Mouse (Mus musculus) stomach, embryonic 14.5 days (tissue): ENCODE measurements at regions not wholly inside any gene's neighbourhood (a gene's known extent, or its start where the extent isn't known, plus 50 kb on each side); places are given as distances from the start of the nearest gene placed in this dataset.

Experiments used
- ATAC-seq: fragments of 200-750 bp; cut with Nextera tagmentation; 2 replicates; pipeline ENCODE4 v1.8.0; 2017; ENCODE audit warnings: low read depth, moderate TSS enrichment; ENCODE audit not compliant: insufficient number of reproducible peaks, insufficient read depth, low FRiP score
- H3K27ac ChIP-seq: fragments of 300-500 bp; sonication (generic); 2 replicates; pipeline ENCODE4 v1.5.1; 2014; ENCODE audit warnings: mild to moderate bottlenecking, low read length, moderate library complexity, mixed read lengths
- H3K27me3 ChIP-seq: fragments of 300-500 bp; sonication (generic); 2 replicates; pipeline ENCODE4 v1.6.1; 2014; ENCODE audit warnings: low read length, control low read depth, mixed read lengths; ENCODE audit not compliant: control insufficient read depth, insufficient read depth
- H3K36me3 ChIP-seq: fragments of 300-500 bp; sonication (generic); 2 replicates; pipeline ENCODE4 v1.6.1; 2014; ENCODE audit warnings: mild to moderate bottlenecking, control low read depth, low read length, moderate library complexity, mixed read lengths; ENCODE audit not compliant: control insufficient read depth, insufficient read depth
- H3K4me1 ChIP-seq: fragments of 300-500 bp; sonication (generic); 2 replicates; pipeline ENCODE4 v1.6.1; 2014; ENCODE audit warnings: low read length, control low read depth, mixed read lengths; ENCODE audit not compliant: control insufficient read depth, insufficient read depth
- H3K4me2 ChIP-seq: fragments of 300-500 bp; sonication (generic); replicated peaks from 2 replicates; pipeline ENCODE4 v1.6.1; 2014; ENCODE audit warnings: low read depth, low read length, control low read depth
- H3K4me3 ChIP-seq: fragments of 300-500 bp; sonication (generic); 2 replicates; pipeline ENCODE4 v1.5.1; 2014; ENCODE audit warnings: low read depth, low read length, control low read depth
- H3K9ac ChIP-seq: fragments of 300-500 bp; sonication (generic); replicated peaks from 2 replicates; pipeline ENCODE4 v1.6.1; 2014; ENCODE audit warnings: low read depth, mild to moderate bottlenecking, control low read depth, low read length, moderate library complexity, mixed read lengths
- H3K9me3 ChIP-seq: fragments of 300-500 bp; sonication (generic); 2 replicates; pipeline ENCODE4 v1.6.1; 2016; ENCODE audit warnings: low read depth, low read length, control low read depth; ENCODE audit not compliant: control insufficient read depth
- WGBS: fragments of 180-500 bp; shearing (Covaris S2); extraction: QIAGEN DNeasy Blood & Tissue Kit; methylation state at CpG from one replicate; pipeline ENCODE4 v1.1.7; 2014; 5-methylcytosine and 5-hydroxymethylcytosine counted together

DNA sequence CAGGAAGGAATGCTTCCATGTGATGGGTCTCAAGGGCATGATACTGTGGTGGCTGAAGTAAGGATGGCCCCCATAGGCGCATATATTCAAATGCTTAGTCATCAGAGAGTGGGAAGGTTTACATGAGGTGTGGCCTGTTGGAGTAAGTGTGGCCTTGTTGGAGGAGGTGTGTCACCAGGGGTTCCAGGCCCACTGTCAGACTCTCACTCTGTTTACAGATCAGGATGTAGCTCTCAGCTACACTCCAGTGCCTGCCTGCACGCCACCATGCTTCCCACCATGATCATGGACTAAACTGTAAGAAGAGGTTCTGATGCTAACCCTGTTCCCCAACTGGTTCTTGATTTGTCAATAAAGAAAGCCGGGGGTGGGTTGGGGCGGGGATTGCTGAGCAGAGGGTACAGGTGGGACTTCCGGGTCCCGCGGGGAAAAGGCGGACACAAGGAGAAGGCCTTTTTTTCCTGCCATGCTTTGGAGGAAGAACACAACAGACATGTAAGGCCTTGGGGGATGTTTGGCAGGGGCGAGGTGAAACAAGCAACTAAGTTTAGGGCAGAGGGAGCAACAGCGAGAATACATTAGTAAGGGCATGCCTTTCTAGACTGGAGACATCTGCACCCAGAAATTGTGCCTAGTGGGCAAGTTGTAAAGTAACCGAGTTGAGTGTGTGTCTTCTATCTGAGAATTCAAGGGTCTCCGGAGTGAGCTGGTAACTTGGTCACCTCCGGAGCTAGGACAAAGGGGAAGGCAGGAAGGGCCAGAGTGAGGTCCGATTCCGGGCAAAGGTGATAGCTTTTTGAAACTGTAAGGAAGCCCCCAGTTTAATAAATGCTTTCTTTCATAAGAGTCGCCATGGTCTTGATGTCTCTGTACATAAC is 127.1 kb upstream of the Fbxo11 start:
- no peak for ATAC-seq
- no peaks in the 10 kb centered on the region for H3K9me3 ChIP-seq
- 90% methylated on average over 16 of the region's 16 CpGs for WGBS
- H3K9ac ChIP-seq: no peak overlapping the region
- no peak overlapping the region for H3K4me3 ChIP-seq
- no peak overlapping the region for H3K27ac ChIP-seq
- no peak overlapping the region for H3K4me2 ChIP-seq
- no peaks in the 10 kb centered on the region for H3K27me3 ChIP-seq
- H3K4me1 ChIP-seq: no peaks in the 10 kb centered on the region
- H3K36me3 ChIP-seq: no peaks in the 10 kb centered on the region

DNA sequence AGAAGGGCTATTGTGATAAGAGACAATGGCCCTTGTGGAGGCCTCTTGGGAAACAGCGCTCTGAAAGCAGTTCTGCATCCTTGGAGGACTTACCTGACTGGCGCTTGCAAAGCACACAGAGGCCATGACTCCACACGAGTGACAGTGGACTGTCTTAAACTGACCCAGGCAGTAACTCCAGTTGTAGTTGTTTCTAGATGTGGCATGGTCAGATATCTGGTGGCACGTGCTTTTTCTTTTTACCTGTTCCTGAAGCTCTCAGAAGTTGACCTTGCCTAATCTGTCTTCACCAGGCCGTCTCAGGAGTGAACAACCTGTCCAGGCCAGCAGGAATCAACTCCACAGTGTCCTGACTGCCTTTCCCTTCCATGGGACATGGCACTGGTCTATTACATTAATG is 129.6 kb upstream of the Fbxo11 start:
- no peak for ATAC-seq
- no peaks in the 10 kb centered on the region for H3K4me1 ChIP-seq
- no peak overlapping the region for H3K9ac ChIP-seq
- H3K36me3 ChIP-seq: no peaks in the 10 kb centered on the region
- H3K27ac ChIP-seq: no peak overlapping the region
- 90% methylated on average over 5 of the region's 5 CpGs for WGBS
- H3K9me3 ChIP-seq: no peaks in the 10 kb centered on the region
- no peaks in the 10 kb centered on the region for H3K27me3 ChIP-seq
- H3K4me3 ChIP-seq: no peak overlapping the region
- no peak overlapping the region for H3K4me2 ChIP-seq

DNA sequence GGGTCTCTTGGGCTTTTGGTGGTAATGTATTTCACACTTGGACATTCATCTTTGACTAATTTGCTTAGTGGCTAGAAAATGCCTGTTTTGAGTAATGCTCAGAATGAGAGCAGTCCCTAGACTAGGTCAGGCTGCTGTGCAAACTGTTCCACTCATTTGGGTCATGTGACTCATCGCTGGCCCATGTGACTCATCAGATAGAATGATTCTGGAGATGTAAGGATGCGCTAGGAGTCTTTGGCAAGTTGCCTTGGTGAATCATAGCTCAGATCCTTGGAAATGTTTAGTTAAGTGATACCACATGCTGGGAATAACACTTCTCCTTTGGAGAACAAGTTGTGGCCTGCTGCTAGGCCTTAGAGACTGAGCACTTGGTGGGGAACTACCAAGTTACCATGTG is 130.2 kb upstream of the Fbxo11 start:
- H3K4me2 ChIP-seq: no peak overlapping the region
- WGBS: 88% methylated on average over 2 of the region's 2 CpGs
- H3K27ac ChIP-seq: no peak overlapping the region
- H3K4me1 ChIP-seq: no peaks in the 10 kb centered on the region
- no peaks in the 10 kb centered on the region for H3K9me3 ChIP-seq
- no peak overlapping the region for H3K4me3 ChIP-seq
- ATAC-seq: no peak
- H3K27me3 ChIP-seq: no peaks in the 10 kb centered on the region
- H3K36me3 ChIP-seq: no peaks in the 10 kb centered on the region
- no peak overlapping the region for H3K9ac ChIP-seq

DNA sequence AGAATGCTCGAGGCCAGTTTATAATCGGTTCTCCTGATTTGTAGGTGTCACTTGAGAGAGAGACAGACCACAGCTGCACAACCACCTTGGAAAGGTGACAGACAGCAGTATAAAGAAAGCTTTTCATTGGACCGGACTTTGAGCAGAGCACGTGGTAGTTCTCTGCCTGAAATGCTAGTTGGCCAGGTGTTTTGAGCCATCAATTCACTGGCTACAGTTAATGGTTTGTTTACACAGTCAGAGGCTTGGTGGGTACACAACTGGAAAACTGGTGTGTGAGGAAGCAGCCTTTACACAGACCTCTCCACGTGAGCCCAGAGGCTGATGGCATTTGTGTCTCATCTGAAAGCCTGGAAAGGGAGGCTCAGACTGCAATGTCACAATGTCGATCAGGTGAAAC is 130.8 kb upstream of the Fbxo11 start:
- Histone ChIP-seq H3K9ac (no peak overlapping the region), H3K9me3 (no peaks in the 10 kb centered on the region), H3K27me3 (no peaks in the 10 kb centered on the region), H3K27ac (no peak overlapping the region), H3K4me1 (no peaks in the 10 kb centered on the region), H3K4me2 (no peak overlapping the region), H3K4me3 (no peak overlapping the region), H3K36me3 (no peaks in the 10 kb centered on the region)
- WGBS: 41% methylated on average over 6 of the region's 6 CpGs
- ATAC-seq: no peak

DNA sequence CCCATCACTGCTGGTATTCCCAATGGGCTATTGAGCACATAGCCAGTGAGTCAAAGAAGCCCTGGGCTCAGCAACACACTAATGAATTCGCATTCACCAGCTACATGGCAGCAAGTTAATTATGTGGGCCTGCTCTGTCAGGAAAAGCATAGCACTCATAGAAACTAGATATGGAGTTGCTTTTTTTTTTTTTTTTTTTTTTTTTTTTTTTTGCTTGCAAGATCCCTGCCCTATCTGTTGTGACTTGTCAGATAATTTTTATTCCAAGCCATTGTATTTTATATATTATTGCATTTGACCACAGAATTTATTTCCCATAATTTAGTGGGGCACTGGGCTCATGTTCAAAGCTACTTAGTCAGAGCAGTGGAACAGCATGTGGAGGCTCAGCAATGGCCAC is 131.2 kb upstream of the Fbxo11 start:
- no peaks in the 10 kb centered on the region for H3K27me3 ChIP-seq
- no peak overlapping the region for H3K4me3 ChIP-seq
- no peaks in the 10 kb centered on the region for H3K36me3 ChIP-seq
- no peak overlapping the region for H3K4me2 ChIP-seq
- no peaks in the 10 kb centered on the region for H3K4me1 ChIP-seq
- no peaks in the 10 kb centered on the region for H3K9me3 ChIP-seq
- 83% methylated on average over 1 of the region's 1 CpGs for WGBS
- H3K27ac ChIP-seq: no peak overlapping the region
- H3K9ac ChIP-seq: no peak overlapping the region
- ATAC-seq: no peak

DNA sequence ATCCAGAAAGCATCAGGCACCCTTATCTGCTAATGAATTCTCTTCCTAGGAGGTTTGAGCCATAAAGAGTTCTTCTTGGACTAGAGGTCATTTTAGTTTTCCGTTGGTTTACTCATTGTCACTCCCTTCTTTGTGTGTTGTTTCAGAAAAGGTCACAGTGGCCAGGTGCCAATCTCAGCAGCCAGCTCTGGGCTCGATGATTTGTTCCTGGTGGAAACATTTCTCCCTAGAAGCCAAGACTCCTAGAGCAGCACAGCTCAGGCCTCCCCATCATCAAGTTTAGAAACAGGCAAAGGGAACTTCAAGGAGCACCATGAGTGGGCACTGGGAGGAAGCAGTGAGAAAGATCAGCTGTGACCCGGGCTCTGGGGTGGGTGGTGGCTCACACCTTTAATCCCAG is 132.3 kb upstream of the Fbxo11 start:
- Histone ChIP-seq H3K9me3 (no peaks in the 10 kb centered on the region), H3K4me2 (no peak overlapping the region), H3K36me3 (no peaks in the 10 kb centered on the region), H3K9ac (no peak overlapping the region), H3K4me3 (no peak overlapping the region), H3K4me1 (no peaks in the 10 kb centered on the region), H3K27me3 (no peaks in the 10 kb centered on the region), H3K27ac (no peak overlapping the region)
- no peak for ATAC-seq
- WGBS: 54% methylated on average over 3 of the region's 3 CpGs

DNA sequence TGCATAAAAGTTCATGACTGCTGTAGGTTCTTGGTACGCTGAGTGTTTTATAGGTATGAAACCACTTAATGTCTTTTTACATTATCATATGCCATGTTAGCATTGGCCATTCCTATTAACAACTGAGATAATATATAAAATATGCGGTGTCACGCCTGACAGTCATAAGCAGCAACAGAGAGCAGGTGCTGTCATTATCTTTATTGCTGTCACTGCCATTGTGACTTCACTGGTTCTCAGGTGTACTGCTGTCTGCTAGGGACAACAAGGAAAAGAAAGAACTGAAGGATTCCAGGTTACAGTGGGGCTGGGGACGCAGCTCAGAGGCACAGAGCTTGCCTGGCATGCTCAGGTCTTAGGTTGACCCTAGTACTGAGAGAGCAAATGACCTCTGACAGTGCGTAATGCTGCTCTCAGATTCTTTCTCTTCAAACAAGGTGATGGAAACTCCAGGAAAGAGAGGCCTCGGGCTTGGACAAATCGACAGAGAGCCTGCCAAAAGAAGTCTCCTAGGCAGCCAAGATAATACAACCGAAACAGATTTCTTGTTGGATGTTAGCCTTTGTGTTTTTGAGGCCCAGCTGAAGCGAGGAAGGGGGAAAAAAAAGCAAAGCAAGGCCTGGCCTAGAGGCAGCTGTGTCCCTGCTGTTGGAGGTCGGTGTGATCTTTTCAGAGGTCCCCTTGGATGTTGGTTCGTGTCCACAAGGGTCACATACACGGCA is 136.3 kb upstream of the Fbxo11 start:
- H3K4me1 ChIP-seq: no peaks in the 10 kb centered on the region
- no peak overlapping the region for H3K9ac ChIP-seq
- WGBS: 83% methylated on average over 12 of the region's 12 CpGs
- H3K27ac ChIP-seq: no peak overlapping the region
- no peak overlapping the region for H3K4me3 ChIP-seq
- H3K27me3 ChIP-seq: no peaks in the 10 kb centered on the region
- H3K4me2 ChIP-seq: no peak overlapping the region
- H3K9me3 ChIP-seq: no peaks in the 10 kb centered on the region
- H3K36me3 ChIP-seq: no peaks in the 10 kb centered on the region
- no peak for ATAC-seq

DNA sequence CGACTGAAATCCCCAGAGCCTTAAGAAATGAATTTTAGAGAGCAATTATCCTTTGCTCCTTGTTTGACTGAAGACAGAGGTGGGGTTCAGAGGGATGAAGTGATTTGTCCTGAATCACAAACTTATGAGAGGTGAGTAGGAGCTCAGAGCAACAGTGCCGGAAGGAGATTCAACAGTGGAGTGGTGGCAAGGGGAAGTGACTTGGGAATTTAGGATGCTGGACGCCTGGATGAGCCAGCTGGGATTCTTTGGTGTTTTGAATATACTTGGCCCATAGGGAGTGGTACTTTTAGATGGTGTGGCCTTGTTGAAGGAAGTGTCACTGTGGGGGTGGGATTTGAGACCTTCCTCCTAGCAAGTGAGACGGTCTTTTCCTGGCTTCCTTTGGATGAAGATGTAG is 137.1 kb upstream of the Fbxo11 start:
- H3K4me2 ChIP-seq: no peak overlapping the region
- no peak overlapping the region for H3K27ac ChIP-seq
- H3K9me3 ChIP-seq: no peaks in the 10 kb centered on the region
- no peaks in the 10 kb centered on the region for H3K4me1 ChIP-seq
- ATAC-seq: no peak
- no peaks in the 10 kb centered on the region for H3K27me3 ChIP-seq
- 83% methylated on average over 4 of the region's 4 CpGs for WGBS
- H3K36me3 ChIP-seq: no peaks in the 10 kb centered on the region
- H3K4me3 ChIP-seq: no peak overlapping the region
- H3K9ac ChIP-seq: no peak overlapping the region
